Mouse (Mus musculus): ENCODE measurements around the gene Slc25a3. TPM values are rescaled to one million over a fixed set of nuclear protein-coding genes. Genes with fewer than 3 reads are reported as not detected.
A peak's percentile ranks its signal among the peaks of the same experiment; 100 is the strongest.

Gene Slc25a3
- polyA plus RNA-seq, 1 experiment from 2014 or later, result 571 TPM

- Histone ChIP-seq H3K9ac (ENCODE audit: low read depth, low read length) (no peak overlapping the region), H3K27me3 (ENCODE audit: control insufficient read depth, insufficient read depth, low read depth, low read length) (no peaks in the 10 kb centered on the region), H3K4me3 (ENCODE audit: low read depth, low read length) (no peak overlapping the region), H3K4me1 (ENCODE audit: control insufficient read depth, insufficient read depth, low read length) (no peaks in the 10 kb centered on the region), H3K27ac (ENCODE audit: low read length) (no peak overlapping the region), H3K9me3 (replicated peaks; ENCODE audit: control insufficient read depth, low read length, poor library complexity, severe bottlenecking) (no peaks in the 10 kb centered on the region), H3K4me2 (ENCODE audit: low read length) (no peak overlapping the region), H3K36me3 (ENCODE audit: control insufficient read depth, insufficient read depth, low read length) (no peaks in the 10 kb centered on the region)
- 75% methylated on average over 1 of the region's 1 CpGs for WGBS
- no peak for ATAC-seq
Observed at GRCm38 (mm10) chr10:91131565-91131964, 7.7 kb upstream of the Slc25a3 start.

GRCm38 (mm10) chr10:91130792-91131191 lies 6.9 kb upstream of the Slc25a3 start:
- no peak overlapping the region for H3K4me3 ChIP-seq (ENCODE audit: low read depth, low read length)
- H3K4me1 ChIP-seq (ENCODE audit: control insufficient read depth, insufficient read depth, low read length), result no peaks in the 10 kb centered on the region
- no peaks in the 10 kb centered on the region for H3K9me3 ChIP-seq (replicated peaks; ENCODE audit: control insufficient read depth, low read length, poor library complexity, severe bottlenecking)
- H3K27ac ChIP-seq (ENCODE audit: low read length), result no peak overlapping the region
- 79% methylated on average over 3 of the region's 3 CpGs for WGBS
- H3K36me3 ChIP-seq (ENCODE audit: control insufficient read depth, insufficient read depth, low read length), result no peaks in the 10 kb centered on the region
- ATAC-seq, result no peak
- no peak overlapping the region for H3K4me2 ChIP-seq (ENCODE audit: low read length)
- H3K27me3 ChIP-seq (ENCODE audit: control insufficient read depth, insufficient read depth, low read depth, low read length), result no peaks in the 10 kb centered on the region
- no peak overlapping the region for H3K9ac ChIP-seq (ENCODE audit: low read depth, low read length)

DNA sequence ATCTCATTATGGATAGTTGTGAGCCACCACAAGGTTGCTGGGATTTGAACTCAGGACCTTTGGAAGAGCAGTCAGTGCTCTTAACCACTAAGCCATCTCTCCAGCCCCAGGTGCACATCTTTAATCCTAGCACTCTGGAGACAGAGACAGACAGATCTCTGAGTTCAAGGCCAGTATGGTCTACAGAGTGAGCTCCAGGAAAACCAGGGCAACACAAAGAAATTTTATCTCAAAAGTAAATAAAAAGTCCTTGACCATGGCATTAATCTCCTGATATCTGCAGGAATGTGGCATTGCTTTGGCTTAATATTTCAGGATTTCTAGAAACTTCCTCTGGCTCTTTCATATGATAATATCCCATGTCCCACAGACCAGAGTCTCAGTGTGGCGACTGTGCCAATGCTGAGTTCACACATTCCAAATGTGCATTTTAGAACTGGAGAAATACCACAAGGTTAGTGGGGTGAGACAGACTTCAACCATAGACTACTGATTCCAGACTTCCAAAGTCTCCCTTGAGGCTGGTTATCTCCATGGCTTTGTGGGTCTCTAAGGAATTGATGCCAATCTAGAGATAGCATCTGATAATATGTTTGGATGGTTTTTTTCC lies 4.8 kb upstream of the Slc25a3 start:
- Histone ChIP-seq H3K4me3 (ENCODE audit: low read depth, low read length) (no peak overlapping the region), H3K27ac (ENCODE audit: low read length) (no peak overlapping the region), H3K4me2 (ENCODE audit: low read length) (no peak overlapping the region), H3K36me3 (ENCODE audit: control insufficient read depth, insufficient read depth, low read length) (no peaks in the 10 kb centered on the region), H3K9me3 (replicated peaks; ENCODE audit: control insufficient read depth, low read length, poor library complexity, severe bottlenecking) (no peaks in the 10 kb centered on the region), H3K9ac (ENCODE audit: low read depth, low read length) (no peak overlapping the region), H3K4me1 (ENCODE audit: control insufficient read depth, insufficient read depth, low read length) (peaks cover 3% of the 10 kb centered on the region; the same call in 1 of the 2 replicates), H3K27me3 (ENCODE audit: control insufficient read depth, insufficient read depth, low read depth, low read length) (no peaks in the 10 kb centered on the region)
- WGBS, result 79% methylated on average over 1 of the region's 1 CpGs
- no peak for ATAC-seq

- H3K9me3 ChIP-seq (replicated peaks; ENCODE audit: control insufficient read depth, low read length, poor library complexity, severe bottlenecking), result no peaks in the 10 kb centered on the region
- H3K4me2 ChIP-seq (ENCODE audit: low read length), result no peak overlapping the region
- H3K4me3 ChIP-seq (ENCODE audit: low read depth, low read length), result no peak overlapping the region
- 77% methylated on average over 2 of the region's 2 CpGs for WGBS
- no peak overlapping the region for H3K27ac ChIP-seq (ENCODE audit: low read length)
- no peaks in the 10 kb centered on the region for H3K27me3 ChIP-seq (ENCODE audit: control insufficient read depth, insufficient read depth, low read depth, low read length)
- no peaks in the 10 kb centered on the region for H3K36me3 ChIP-seq (ENCODE audit: control insufficient read depth, insufficient read depth, low read length)
- ATAC-seq, result no peak
- no peak overlapping the region for H3K9ac ChIP-seq (ENCODE audit: low read depth, low read length)
- H3K4me1 ChIP-seq (ENCODE audit: control insufficient read depth, insufficient read depth, low read length), result peaks cover 8% of the 10 kb centered on the region
Observed at GRCm38 (mm10) chr10:91127395-91127794, 3.5 kb upstream of the Slc25a3 start.

- 80% methylated on average over 10 of the region's 10 CpGs for WGBS
- Histone ChIP-seq H3K4me3 (ENCODE audit: low read depth, low read length) (no peak overlapping the region), H3K4me1 (ENCODE audit: control insufficient read depth, insufficient read depth, low read length) (peaks cover 13% of the 10 kb centered on the region), H3K9me3 (replicated peaks; ENCODE audit: control insufficient read depth, low read length, poor library complexity, severe bottlenecking) (no peaks in the 10 kb centered on the region), H3K27me3 (ENCODE audit: control insufficient read depth, insufficient read depth, low read depth, low read length) (no peaks in the 10 kb centered on the region), H3K27ac (ENCODE audit: low read length) (no peak overlapping the region), H3K36me3 (ENCODE audit: control insufficient read depth, insufficient read depth, low read length) (no peaks in the 10 kb centered on the region), H3K9ac (ENCODE audit: low read depth, low read length) (no peak overlapping the region), H3K4me2 (ENCODE audit: low read length) (no peak overlapping the region)
- no peak for ATAC-seq
Observed at GRCm38 (mm10) chr10:91126618-91127355, 2.9 kb upstream of the Slc25a3 start.

DNA sequence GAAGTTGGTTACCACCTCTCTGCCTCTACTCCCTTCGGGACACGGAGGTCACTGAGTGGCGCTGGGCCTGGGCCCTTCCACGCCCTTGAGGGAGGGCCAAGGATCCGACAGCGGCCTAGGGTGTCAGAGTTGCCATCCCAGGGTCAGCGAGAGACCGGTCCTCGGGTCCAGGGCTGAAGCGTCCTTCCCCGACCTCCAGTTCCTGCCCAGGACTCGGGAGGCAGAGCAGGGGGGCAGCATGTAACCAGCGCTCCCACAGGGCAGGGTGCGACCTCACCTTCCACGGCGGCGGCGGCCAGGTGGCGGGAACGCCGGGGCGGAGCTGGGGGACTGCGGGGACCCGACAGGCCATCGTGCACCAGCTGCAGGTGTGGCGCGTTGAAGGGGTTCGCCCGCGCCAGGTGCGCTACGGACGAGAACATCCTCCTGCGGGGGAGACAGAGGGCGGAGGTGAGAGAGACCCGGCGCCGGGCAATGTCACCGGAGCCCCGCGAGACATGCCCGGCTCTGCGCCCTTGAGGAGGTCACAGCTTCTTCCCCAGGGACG lies 505 bp downstream of the Slc25a3 start:
- peak overlapping the region; percentile 92 for H3K9ac ChIP-seq (ENCODE audit: low read depth, low read length)
- no peaks in the 10 kb centered on the region for H3K9me3 ChIP-seq (replicated peaks; ENCODE audit: control insufficient read depth, low read length, poor library complexity, severe bottlenecking)
- H3K4me1 ChIP-seq (ENCODE audit: control insufficient read depth, insufficient read depth, low read length), result peaks cover 20% of the 10 kb centered on the region
- peak overlapping the region; percentile 82 for H3K4me2 ChIP-seq (ENCODE audit: low read length)
- under 1% methylated on average over 44 of the region's 44 CpGs for WGBS
- H3K36me3 ChIP-seq (ENCODE audit: control insufficient read depth, insufficient read depth, low read length), result peaks cover 13% of the 10 kb centered on the region
- no peaks in the 10 kb centered on the region for H3K27me3 ChIP-seq (ENCODE audit: control insufficient read depth, insufficient read depth, low read depth, low read length)
- peak overlapping the region; percentile 85 for H3K4me3 ChIP-seq (ENCODE audit: low read depth, low read length)
- no peak; the same call in none of the 2 replicates for ATAC-seq
- H3K27ac ChIP-seq (ENCODE audit: low read length), result peak overlapping the region; percentile 93

- peak overlapping the region; percentile 85 for H3K4me3 ChIP-seq (ENCODE audit: low read depth, low read length)
- H3K27ac ChIP-seq (ENCODE audit: low read length), result no peak overlapping the region
- H3K4me2 ChIP-seq (ENCODE audit: low read length), result peak overlapping the region; percentile 82
- peaks cover 20% of the 10 kb centered on the region for H3K4me1 ChIP-seq (ENCODE audit: control insufficient read depth, insufficient read depth, low read length)
- no peaks in the 10 kb centered on the region for H3K9me3 ChIP-seq (replicated peaks; ENCODE audit: control insufficient read depth, low read length, poor library complexity, severe bottlenecking)
- peak overlapping the region; percentile 92 for H3K9ac ChIP-seq (ENCODE audit: low read depth, low read length)
- peaks cover 18% of the 10 kb centered on the region for H3K36me3 ChIP-seq (ENCODE audit: control insufficient read depth, insufficient read depth, low read length)
- 36% methylated on average over 6 of the region's 6 CpGs for WGBS
- H3K27me3 ChIP-seq (ENCODE audit: control insufficient read depth, insufficient read depth, low read depth, low read length), result no peaks in the 10 kb centered on the region
- no peak for ATAC-seq
Observed at GRCm38 (mm10) chr10:91122646-91123045, 1.2 kb downstream of the Slc25a3 start.

DNA sequence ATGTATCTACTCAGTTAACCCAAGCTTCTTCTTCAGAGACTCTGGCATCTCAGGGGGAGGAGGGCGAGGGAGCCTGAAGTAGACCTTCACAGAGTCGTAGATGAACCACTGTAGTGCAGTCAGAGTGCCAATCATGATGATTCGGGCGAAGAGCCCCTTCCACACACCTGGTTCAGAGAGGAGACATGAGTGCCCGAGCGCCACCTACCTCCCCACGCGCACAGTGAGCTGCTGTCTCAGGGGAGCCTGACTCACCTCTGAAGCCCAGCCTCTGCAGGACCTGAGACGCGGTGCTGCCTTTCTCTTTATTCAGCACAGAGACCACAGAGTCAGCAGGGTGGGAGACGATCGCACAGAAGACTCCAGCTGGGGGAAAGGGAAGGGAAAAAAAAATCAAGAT lies 6.9 kb downstream of the Slc25a3 start:
- no peak for ATAC-seq
- WGBS, result 92% methylated on average over 12 of the region's 12 CpGs

DNA sequence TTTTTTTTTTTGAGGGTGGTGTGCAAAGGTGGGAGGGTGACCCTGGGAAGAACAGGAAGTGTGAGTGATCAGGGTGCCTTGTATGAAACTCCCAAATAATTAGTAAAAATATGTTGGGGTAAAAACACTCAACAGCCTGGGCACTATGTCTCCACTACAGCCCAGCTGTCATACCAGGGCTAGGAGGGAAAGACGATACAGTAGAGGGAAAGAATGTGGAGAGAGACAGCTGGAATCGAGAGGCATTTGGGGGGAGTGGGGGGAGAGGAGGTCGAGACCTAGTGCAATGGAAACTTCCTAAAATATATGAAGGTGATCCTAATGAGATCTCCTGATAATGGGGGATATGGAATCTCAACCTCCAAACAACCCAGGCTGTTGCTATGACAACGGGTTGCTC lies 14.0 kb downstream of the Slc25a3 start:
- Histone ChIP-seq H3K4me3 (ENCODE audit: low read depth, low read length) (no peak overlapping the region), H3K36me3 (ENCODE audit: control insufficient read depth, insufficient read depth, low read length) (peaks cover 13% of the 10 kb centered on the region), H3K4me2 (ENCODE audit: low read length) (no peak overlapping the region), H3K4me1 (ENCODE audit: control insufficient read depth, insufficient read depth, low read length) (no peaks in the 10 kb centered on the region), H3K27me3 (ENCODE audit: control insufficient read depth, insufficient read depth, low read depth, low read length) (no peaks in the 10 kb centered on the region), H3K9ac (ENCODE audit: low read depth, low read length) (no peak overlapping the region), H3K27ac (ENCODE audit: low read length) (no peak overlapping the region), H3K9me3 (replicated peaks; ENCODE audit: control insufficient read depth, low read length, poor library complexity, severe bottlenecking) (no peaks in the 10 kb centered on the region; the same call in 1 of the 2 replicates)
- ATAC-seq, result no peak
- 81% methylated on average over 4 of the region's 4 CpGs for WGBS

More for the DNA sequence above, 6.9 kb downstream of the Slc25a3 start:
- no peaks in the 10 kb centered on the region; the same call in 1 of the 2 replicates for H3K9me3 ChIP-seq (replicated peaks; ENCODE audit: control insufficient read depth, low read length, poor library complexity, severe bottlenecking)
- no peak overlapping the region for H3K4me2 ChIP-seq (ENCODE audit: low read length)
- H3K27me3 ChIP-seq (ENCODE audit: control insufficient read depth, insufficient read depth, low read depth, low read length), result no peaks in the 10 kb centered on the region
- no peak overlapping the region for H3K9ac ChIP-seq (ENCODE audit: low read depth, low read length)
- peaks cover 9% of the 10 kb centered on the region for H3K4me1 ChIP-seq (ENCODE audit: control insufficient read depth, insufficient read depth, low read length)
- no peak overlapping the region for H3K4me3 ChIP-seq (ENCODE audit: low read depth, low read length)
- no peak overlapping the region for H3K27ac ChIP-seq (ENCODE audit: low read length)
- peaks cover 50% of the 10 kb centered on the region for H3K36me3 ChIP-seq (ENCODE audit: control insufficient read depth, insufficient read depth, low read length)

Measured in midbrain, embryonic 16.5 days (tissue).